Mouse (Mus musculus) limb, embryonic 14.5 days (tissue): ENCODE measurements at regions not wholly inside any gene's neighbourhood (a gene's known extent, or its start where the extent isn't known, plus 50 kb on each side); places are given as distances from the start of the nearest gene placed in this dataset.

Experiments
- ATAC-seq: fragments of 200-750 bp; cut with Nextera tagmentation; 2 replicates; pipeline ENCODE4 v1.8.0; 2017; ENCODE audit warnings: low read depth, moderate number of reproducible peaks, moderate TSS enrichment; ENCODE audit not compliant: low FRiP score
- DNase-seq: peaks from one replicate; pipeline ENCODE4 v3.0.0-alpha.2; 2015; ENCODE audit warnings: low spot score
- H3K27ac ChIP-seq: fragments of 300-500 bp; sonication (generic); replicated peaks from 2 replicates; pipeline ENCODE4 v1.5.1; 2014; ENCODE audit warnings: low read depth, mild to moderate bottlenecking, low read length, moderate library complexity, mixed read lengths
- H3K27me3 ChIP-seq: fragments of 300-500 bp; sonication (generic); 2 replicates; pipeline ENCODE4 v1.6.1; 2014; ENCODE audit warnings: low read length, mixed read lengths; ENCODE audit not compliant: control insufficient read depth, insufficient read depth
- H3K36me3 ChIP-seq: fragments of 300-500 bp; sonication (generic); 2 replicates; pipeline ENCODE4 v1.6.1; 2014; ENCODE audit warnings: mild to moderate bottlenecking, low read length, moderate library complexity, mixed read lengths; ENCODE audit not compliant: control insufficient read depth, insufficient read depth
- H3K4me1 ChIP-seq: fragments of 300-500 bp; sonication (generic); 2 replicates; pipeline ENCODE4 v1.6.1; 2014; ENCODE audit warnings: antibody characterized with exemption, low read length, mixed read lengths; ENCODE audit not compliant: control insufficient read depth, insufficient read depth
- H3K4me2 ChIP-seq: fragments of 300-500 bp; sonication (generic); replicated peaks from 2 replicates; pipeline ENCODE4 v1.6.1; 2014; ENCODE audit warnings: low read depth, mild to moderate bottlenecking, low read length, moderate library complexity; ENCODE audit not compliant: severe bottlenecking
- H3K4me3 ChIP-seq: fragments of 300-500 bp; sonication (generic); replicated peaks from 2 replicates; pipeline ENCODE4 v1.5.1; 2014; ENCODE audit warnings: low read length
- H3K9ac ChIP-seq: fragments of 300-500 bp; sonication (generic); 2 replicates; pipeline ENCODE4 v1.6.1; 2014; ENCODE audit warnings: mild to moderate bottlenecking, low read depth, low read length, moderate library complexity; ENCODE audit not compliant: severe bottlenecking
- H3K9me3 ChIP-seq: fragments of 300-500 bp; sonication (generic); 2 replicates; pipeline ENCODE4 v1.6.1; 2016; ENCODE audit warnings: low read length; ENCODE audit not compliant: control insufficient read depth
- POLR2A ChIP-seq: fragments of 200-500 bp; IDR thresholded peaks from 2 replicates; pipeline ENCODE4 v1.8.0; 2012; ENCODE audit warnings: inconsistent platforms, mild to moderate bottlenecking, moderate library complexity, borderline replicate concordance; ENCODE audit not compliant: insufficient read depth, insufficient read length; ENCODE audit errors: extremely low read depth
- WGBS: fragments of 180-500 bp; shearing (Covaris S2); extraction: QIAGEN DNeasy Blood & Tissue Kit; methylation state at CpG from one replicate; pipeline ENCODE4 v1.1.7; 2014; 5-methylcytosine and 5-hydroxymethylcytosine counted together

DNA sequence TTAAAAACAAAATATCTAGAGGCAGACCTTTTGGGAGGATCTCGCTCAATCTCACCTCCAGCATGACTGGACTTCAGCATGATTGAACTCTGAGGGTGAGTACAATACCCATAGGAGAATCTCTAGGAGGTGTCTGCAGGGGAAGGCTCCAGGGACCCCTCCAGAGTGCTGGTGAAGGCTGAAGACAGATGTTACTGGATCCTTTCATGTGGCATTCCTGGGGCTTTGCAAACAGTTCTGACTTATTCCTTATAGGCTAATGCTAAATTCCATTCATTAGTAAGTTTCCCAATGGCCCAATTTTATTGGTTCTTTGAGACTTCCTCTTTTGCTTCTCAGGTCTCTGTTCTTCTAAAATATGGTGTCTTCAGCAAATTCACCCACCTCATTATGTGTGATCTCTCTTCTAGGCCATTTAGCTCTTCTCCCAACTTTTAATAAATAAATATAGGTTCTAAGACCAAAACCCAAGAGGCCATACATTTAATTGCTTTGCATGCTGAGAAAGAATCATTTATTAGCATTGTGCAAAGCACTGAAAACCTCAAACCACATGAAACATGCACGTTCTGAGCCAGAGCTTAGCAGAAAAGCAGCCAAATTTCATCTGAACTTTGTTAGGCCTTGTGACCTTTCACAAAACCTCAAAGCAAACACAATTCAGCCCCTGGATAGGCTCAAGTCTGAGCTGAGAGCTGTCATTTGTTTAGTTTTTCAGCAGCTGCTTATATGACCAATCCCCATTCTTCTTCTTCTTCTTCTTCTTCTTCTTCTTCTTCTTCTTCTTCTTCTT, 832.8 kb upstream of the 2610301B20Rik start:
- no peak for TF ChIP-seq POLR2A
- H3K9ac ChIP-seq = no peak overlapping the region
- 48% methylated on average over 2 of the region's 2 CpGs for WGBS
- no peak overlapping the region for H3K27ac ChIP-seq
- H3K4me1 ChIP-seq = 0 out of 2 replicates have a peak, but pooled peaks cover 6% of the 10 kb centered on the region
- no peaks in the 10 kb centered on the region for H3K27me3 ChIP-seq
- no peaks in the 10 kb centered on the region for H3K9me3 ChIP-seq
- H3K4me3 ChIP-seq = no peak overlapping the region
- ATAC-seq (peak; percentile 63; the same call in 1 of the 2 replicates), DNase-seq (peak; percentile 18)
- no peaks in the 10 kb centered on the region for H3K36me3 ChIP-seq
- H3K4me2 ChIP-seq = no peak overlapping the region

DNA sequence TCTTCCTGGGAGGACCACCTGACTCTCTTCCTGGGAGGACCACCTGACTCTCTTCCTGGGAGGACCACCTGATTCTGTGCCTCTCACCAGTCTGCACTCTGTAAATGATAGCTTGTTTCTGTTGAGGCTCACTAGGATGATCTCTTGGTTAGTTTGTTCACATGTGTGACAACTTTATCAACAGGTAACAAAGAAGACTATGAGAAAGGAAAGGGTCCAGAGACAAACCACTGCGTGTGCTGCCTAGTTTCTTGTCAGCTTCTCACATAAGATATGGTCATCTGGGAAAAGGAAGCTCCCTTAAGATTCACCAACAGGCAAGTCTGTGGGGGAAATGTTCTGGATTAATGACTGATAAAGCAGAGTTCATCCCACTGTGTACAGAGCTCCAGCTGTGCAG, 825.5 kb upstream of the 2610301B20Rik start:
- DNase-seq (no peak), ATAC-seq (no peak)
- Histone ChIP-seq H3K27ac (no peak overlapping the region), H3K36me3 (no peaks in the 10 kb centered on the region), H3K4me2 (no peak overlapping the region), H3K4me3 (no peak overlapping the region), H3K4me1 (peaks cover 9% of the 10 kb centered on the region; the same call in 1 of the 2 replicates), H3K9ac (no peak overlapping the region), H3K27me3 (no peaks in the 10 kb centered on the region), H3K9me3 (no peaks in the 10 kb centered on the region)
- TF ChIP-seq POLR2A = no peak
- WGBS = 71% methylated on average over 1 of the region's 1 CpGs

- H3K27ac ChIP-seq = no peak overlapping the region
- H3K4me1 ChIP-seq = peaks cover 9% of the 10 kb centered on the region; the same call in 1 of the 2 replicates
- H3K4me2 ChIP-seq = no peak overlapping the region
- TF ChIP-seq POLR2A = no peak
- no peaks in the 10 kb centered on the region for H3K36me3 ChIP-seq
- H3K9ac ChIP-seq = no peak overlapping the region
- 55% methylated on average over 4 of the region's 4 CpGs for WGBS
- no peaks in the 10 kb centered on the region for H3K9me3 ChIP-seq
- no peak overlapping the region for H3K4me3 ChIP-seq
- ATAC-seq (no peak), DNase-seq (no peak)
- H3K27me3 ChIP-seq = no peaks in the 10 kb centered on the region
These were observed 824.9 kb upstream of the 2610301B20Rik start for GRCm38 (mm10) chr4:10049411-10049810.

- TF ChIP-seq POLR2A = no peak
- ATAC-seq (peak; percentile 78), DNase-seq (peak; percentile 74)
- Histone ChIP-seq H3K27me3 (no peaks in the 10 kb centered on the region), H3K27ac (no peak overlapping the region), H3K36me3 (no peaks in the 10 kb centered on the region), H3K4me2 (no peak overlapping the region), H3K9me3 (no peaks in the 10 kb centered on the region), H3K4me3 (no peak overlapping the region), H3K4me1 (peaks cover 9% of the 10 kb centered on the region; the same call in 1 of the 2 replicates), H3K9ac (no peak overlapping the region)
- 36% methylated on average over 5 of the region's 5 CpGs for WGBS
These were observed 822.7 kb upstream of the 2610301B20Rik start for GRCm38 (mm10) chr4:10051296-10052267.

GRCm38 (mm10) chr4:10052869-10053268, 821.4 kb upstream of the 2610301B20Rik start:
- Histone ChIP-seq H3K4me2 (no peak overlapping the region), H3K9ac (no peak overlapping the region), H3K4me1 (peaks cover 9% of the 10 kb centered on the region; the same call in 1 of the 2 replicates), H3K27me3 (no peaks in the 10 kb centered on the region), H3K36me3 (no peaks in the 10 kb centered on the region), H3K4me3 (no peak overlapping the region), H3K27ac (no peak overlapping the region), H3K9me3 (no peaks in the 10 kb centered on the region)
- ATAC-seq (no peak), DNase-seq (no peak)
- TF ChIP-seq POLR2A = no peak
